Mouse (Mus musculus) MEL (cell line): ENCODE results near the gene Farsa. TPM values are rescaled to one million over a fixed set of nuclear protein-coding genes. Genes with fewer than 3 reads are reported as not detected.
A peak's percentile ranks its signal among the peaks of the same experiment; 100 is the strongest.

Source experiments
- DNase-seq: peaks from one replicate; pipeline ENCODE4 v3.0.0; 2011; ENCODE audit warnings: low read depth, low spot score
- H3K27ac ChIP-seq: 2 replicates; pipeline ENCODE4 v1.5.1; 2012; ENCODE audit warnings: low read depth, mild to moderate bottlenecking, control low read depth, low read length, moderate library complexity; ENCODE audit not compliant: control insufficient read depth
- H3K27me3 ChIP-seq, 2 experiments: fragments of 150-350 bp in 1 of 2; sonication (generic) in 1 of 2; 2 replicates each; pipeline ENCODE4 v1.6.1; 2012; ENCODE audit warnings: low read length in 2 of 2, mild to moderate bottlenecking in 2 of 2, improper control_type of control experiment in 1 of 2, moderate library complexity in 1 of 2; ENCODE audit not compliant: insufficient read depth in 2 of 2, control insufficient read depth in 1 of 2
- H3K36me3 ChIP-seq, 2 experiments: 2 replicates each; pipeline ENCODE4 v1.6.1; 2012 to 2014; ENCODE audit warnings: low read length in 2 of 2, improper control_type of control experiment in 1 of 2, inconsistent platforms in 1 of 2, mild to moderate bottlenecking in 1 of 2; ENCODE audit not compliant: insufficient read depth in 2 of 2, control insufficient read depth in 1 of 2
- H3K4me1 ChIP-seq, 2 experiments: fragments of 150-350 bp in 1 of 2; sonication (generic) in 1 of 2; 2 replicates each; pipeline ENCODE4 v1.6.1; 2012; ENCODE audit warnings: low read length in 2 of 2, improper control_type of control experiment in 1 of 2, mild to moderate bottlenecking in 1 of 2; ENCODE audit not compliant: insufficient read depth in 2 of 2, control insufficient read depth in 1 of 2
- H3K4me3 ChIP-seq, 2 experiments: fragments of 150-350 bp in 1 of 2; sonication (generic) in 1 of 2; 2 replicates each; pipeline ENCODE4 v1.5.1; 2012; ENCODE audit warnings: low read depth in 2 of 2, low read length in 2 of 2, mild to moderate bottlenecking in 2 of 2, moderate library complexity in 2 of 2, control low read depth in 1 of 2, improper control_type of control experiment in 1 of 2; ENCODE audit not compliant: control insufficient read depth in 1 of 2, insufficient read depth in 1 of 2
- H3K79me2 ChIP-seq: 2 replicates; pipeline ENCODE4 v1.6.1; 2012; ENCODE audit warnings: mild to moderate bottlenecking, low read length, moderate library complexity; ENCODE audit not compliant: control insufficient read depth, poor library complexity, insufficient read depth
- H3K9ac ChIP-seq: 2 replicates; pipeline ENCODE4 v1.6.1; 2012; ENCODE audit warnings: low read depth, mild to moderate bottlenecking, control low read depth, low read length, moderate library complexity; ENCODE audit not compliant: control insufficient read depth, poor library complexity, severe bottlenecking
- H3K9me3 ChIP-seq: fragments of 150-350 bp; sonication (generic); replicated peaks from 2 replicates; pipeline ENCODE4 v1.6.1; 2012; ENCODE audit warnings: mild to moderate bottlenecking, low read length, improper control_type of control experiment, moderate library complexity; ENCODE audit not compliant: insufficient read depth
- BHLHE40 ChIP-seq: IDR thresholded peaks from 2 replicates; pipeline ENCODE4 v1.6.1; 2012; ENCODE audit warnings: low read depth, mild to moderate bottlenecking, inconsistent platforms, low read length, improper control_type of control experiment, borderline replicate concordance
- CHD1 ChIP-seq: IDR thresholded peaks from 2 replicates; pipeline ENCODE4 v1.6.1; 2012; ENCODE audit warnings: low read depth, mild to moderate bottlenecking, inconsistent platforms, low read length, improper control_type of control experiment
- ELF1 ChIP-seq: IDR thresholded peaks from 2 replicates; pipeline ENCODE4 v1.6.1; 2014; ENCODE audit warnings: low read depth, mild to moderate bottlenecking, inconsistent platforms, low read length, improper control_type of control experiment, moderate library complexity
- EP300 ChIP-seq, 2 experiments: IDR thresholded peaks; 2 replicates each; pipeline ENCODE4 v1.6.1; 2011; ENCODE audit warnings: improper control_type of control experiment in 2 of 2, low read length in 2 of 2, low read depth in 1 of 2, mild to moderate bottlenecking in 1 of 2
- ETS1 ChIP-seq: IDR thresholded peaks from 2 replicates; pipeline ENCODE4 v1.6.1; 2012; ENCODE audit warnings: low read depth, mild to moderate bottlenecking, inconsistent platforms, low read length, improper control_type of control experiment, moderate library complexity
- GATA1 ChIP-seq: IDR thresholded peaks from 2 replicates; pipeline ENCODE4 v1.6.1; 2011; ENCODE audit warnings: low read depth, low read length, improper control_type of control experiment
- HCFC1 ChIP-seq: IDR thresholded peaks from 2 replicates; pipeline ENCODE4 v1.6.1; 2012; ENCODE audit warnings: low read depth, mild to moderate bottlenecking, inconsistent platforms, low read length, improper control_type of control experiment, moderate library complexity
- MAFK ChIP-seq: IDR thresholded peaks from 2 replicates; pipeline ENCODE4 v1.6.1; 2011; ENCODE audit warnings: low read depth, mild to moderate bottlenecking, low read length, improper control_type of control experiment, borderline replicate concordance
- MAZ ChIP-seq: IDR thresholded peaks from 2 replicates; pipeline ENCODE4 v1.6.1; 2012; ENCODE audit warnings: low read depth, mild to moderate bottlenecking, inconsistent platforms, low read length, improper control_type of control experiment
- MEF2A ChIP-seq: IDR thresholded peaks from 2 replicates; pipeline ENCODE4 v1.6.1; 2014; ENCODE audit warnings: low read depth, mild to moderate bottlenecking, inconsistent platforms, low read length, improper control_type of control experiment; ENCODE audit not compliant: poor library complexity, insufficient replicate concordance, severe bottlenecking; ENCODE audit errors: extremely low read depth
- MXI1 ChIP-seq: IDR thresholded peaks from 2 replicates; pipeline ENCODE4 v1.6.1; 2011; ENCODE audit warnings: mild to moderate bottlenecking, low read depth, low read length, improper control_type of control experiment
- NELFE ChIP-seq: IDR thresholded peaks from 2 replicates; pipeline ENCODE4 v1.6.1; 2011; ENCODE audit warnings: low read depth, low read length, improper control_type of control experiment
- POLR2A ChIP-seq, 2 experiments: IDR thresholded peaks; 2 replicates each; pipeline ENCODE4 v1.6.1; 2011 to 2012; ENCODE audit warnings: low read length in 2 of 2, mild to moderate bottlenecking in 2 of 2, control low read depth in 1 of 2, improper control_type of control experiment in 1 of 2, low read depth in 1 of 2, moderate library complexity in 1 of 2; ENCODE audit not compliant: control insufficient read depth in 1 of 2, insufficient read depth in 1 of 2, poor library complexity in 1 of 2
- POLR2AphosphoS2 ChIP-seq: IDR thresholded peaks from 2 replicates; pipeline ENCODE4 v1.6.1; 2011; ENCODE audit warnings: low read length, improper control_type of control experiment
- POLR2AphosphoS5 ChIP-seq: IDR thresholded peaks from 2 replicates; pipeline ENCODE4 v1.6.1; 2012; ENCODE audit warnings: low read depth, borderline replicate concordance, mild to moderate bottlenecking, inconsistent platforms, low read length, moderate library complexity, mixed read lengths
- RAD21 ChIP-seq: IDR thresholded peaks from 2 replicates; pipeline ENCODE4 v1.6.1; 2011; ENCODE audit warnings: mild to moderate bottlenecking, low read depth, low read length, improper control_type of control experiment
- RCOR1 ChIP-seq: IDR thresholded peaks from 2 replicates; pipeline ENCODE4 v1.6.1; 2012; ENCODE audit warnings: low read depth, mild to moderate bottlenecking, inconsistent platforms, low read length, improper control_type of control experiment
- SIN3A ChIP-seq: IDR thresholded peaks from 2 replicates; pipeline ENCODE4 v1.6.1; 2012; ENCODE audit warnings: low read length, improper control_type of control experiment, inconsistent platforms
- TAL1 ChIP-seq: IDR thresholded peaks from 2 replicates; pipeline ENCODE4 v1.6.1; 2012; ENCODE audit warnings: mild to moderate bottlenecking, inconsistent platforms, low read length, moderate library complexity, mixed read lengths
- TBP ChIP-seq: IDR thresholded peaks from 2 replicates; pipeline ENCODE4 v1.8.0; 2011; ENCODE audit warnings: low read depth, low read length, improper control_type of control experiment
- TCF12 ChIP-seq: IDR thresholded peaks from 2 replicates; pipeline ENCODE4 v1.6.1; 2014; ENCODE audit warnings: low read depth, mild to moderate bottlenecking, inconsistent platforms, low read length, improper control_type of control experiment, moderate library complexity
- UBTF ChIP-seq: IDR thresholded peaks from 2 replicates; pipeline ENCODE4 v1.6.1; 2012; ENCODE audit warnings: low read depth, mild to moderate bottlenecking, inconsistent platforms, low read length, improper control_type of control experiment, moderate library complexity, borderline replicate concordance; ENCODE audit not compliant: insufficient read depth
- ZC3H11A ChIP-seq: IDR thresholded peaks from 2 replicates; pipeline ENCODE4 v1.6.1; 2012; ENCODE audit warnings: low read depth, mild to moderate bottlenecking, inconsistent platforms, low read length, improper control_type of control experiment
- ZMIZ1 ChIP-seq: IDR thresholded peaks from 2 replicates; pipeline ENCODE4 v1.6.1; 2012; ENCODE audit warnings: low read depth, mild to moderate bottlenecking, inconsistent platforms, low read length, improper control_type of control experiment, moderate library complexity
- ZNF384 ChIP-seq: IDR thresholded peaks from 2 replicates; pipeline ENCODE4 v1.6.1; 2012; ENCODE audit warnings: low read depth, mild to moderate bottlenecking, inconsistent platforms, low read length, improper control_type of control experiment
- polyA plus RNA-seq, 2 experiments: library from polyadenylated mRNA; stranded (reverse) in 1 of 2; unstranded in 1 of 2; fragments of >175 nt in 1 of 2; fragments of >200 nt in 1 of 2; gene quantifications; 2 replicates each; pipeline versions ENCODE4 v1.2.1 to v1.2.4; 2012; ENCODE audit warnings: low replicate concordance in 2 of 2, low read depth in 1 of 2; ENCODE audit not compliant: insufficient read length in 2 of 2, insufficient read depth in 1 of 2, missing spikeins in 1 of 2
- total RNA-seq: library from RNA; depleted of rRNA; stranded (reverse); fragments of 300-350 nt; gene quantifications from 2 replicates; pipeline ENCODE4 v1.2.3, GENCODE M21; 2012

Farsa gene
- total and polyA plus RNA-seq, 3 experiments = 152 to 295 (median 245) TPM

DNA sequence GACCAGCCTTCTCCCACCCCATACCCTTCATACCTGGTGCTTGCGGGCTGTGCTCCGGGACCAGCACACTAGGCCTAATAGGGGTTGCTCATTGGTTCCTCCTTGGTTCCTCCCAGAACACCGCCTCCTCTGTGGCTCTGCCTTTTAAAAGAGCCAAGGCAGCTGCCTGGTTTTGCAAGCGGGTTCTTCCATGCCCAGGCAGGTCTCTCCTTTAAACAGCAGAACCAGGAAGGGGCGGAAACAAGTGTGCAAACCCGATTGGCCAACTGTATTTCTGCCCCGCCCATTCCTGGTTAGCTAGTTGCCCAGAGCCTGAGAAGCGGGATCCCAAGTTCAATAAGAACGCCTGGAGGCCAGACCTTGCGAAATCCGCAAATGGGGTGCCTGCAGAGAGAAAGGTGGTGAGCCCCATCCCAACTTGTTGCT is 36.9 kb downstream of the Farsa start, which contains the start of gene Gcdh:
TSS of gene Gcdh (minus strand) at position 213 of the 426 bp plus-strand sequence.
- H3K79me2 ChIP-seq = peaks cover 4% of the 10 kb centered on the region; the same call in 1 of the 2 replicates
- peak within 1 kb of the TSS; percentile 55 to 76 for H3K4me3 ChIP-seq
- H3K9me3 ChIP-seq = no peaks in the 10 kb centered on the region
- peaks cover 10 to 27% of the 10 kb centered on the region in 2 experiments for H3K4me1 ChIP-seq
- H3K9ac ChIP-seq = peak within 1 kb of the TSS; percentile 72
- peaks cover 0 to 18% of the 10 kb centered on the region in 2 experiments; a peak in 2 of 4 replicates for H3K36me3 ChIP-seq
- no peaks in the 10 kb centered on the region for H3K27me3 ChIP-seq
- TF ChIP-seq SIN3A (peak; percentile 100), HCFC1 (peak; percentile 84), TBP (peak; percentile 68), MXI1 (peak; percentile 75), ZMIZ1 (peak; percentile 55; the same call in 1 of the 2 replicates), BHLHE40 (no peak), UBTF (peak; percentile 73; the same call in 1 of the 2 replicates), RAD21 (no peak), NELFE (peak; percentile 71), MEF2A (no peak), CHD1 (no peak), ETS1 (0 out of 2 replicates have a peak, but pooled peaks have one; percentile 10), MAZ (no peak), ELF1 (peak; percentile 91), POLR2A (IDR thresholded peaks at IDR 0.05; ENCODE audit: control insufficient read depth in 1 of 2, insufficient read depth in 1 of 2, low read depth in 1 of 2, low read length in 2 of 2, poor library complexity in 1 of 2) (peak in 1 of 2 experiments; percentile 61; a peak in 2 of 4 replicates)
- peak within 1 kb of the TSS; percentile 24 for H3K27ac ChIP-seq
- DNase-seq = peak; percentile 98

DNA sequence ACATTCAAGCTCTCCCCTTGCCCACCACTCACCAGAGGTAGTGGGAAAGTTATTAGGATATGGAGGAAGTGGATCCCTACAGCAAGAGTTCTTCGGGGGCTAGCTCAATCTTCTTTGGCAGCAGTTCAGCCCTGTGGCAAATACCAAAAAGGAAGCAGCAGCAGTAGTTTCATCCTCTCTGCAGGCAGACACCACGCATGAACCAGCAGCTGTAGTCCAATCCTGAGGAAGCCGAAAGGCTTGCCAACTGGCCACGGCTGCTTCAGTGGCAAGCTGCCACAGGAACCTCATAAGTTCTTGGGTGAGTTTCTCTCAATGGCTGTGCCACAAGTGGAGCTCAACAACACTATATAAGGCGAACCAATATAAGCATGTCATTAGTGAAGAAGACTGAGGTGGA is 39.2 kb downstream of the Farsa start:
- TF ChIP-seq GATA1 (no peak), POLR2AphosphoS5 (no peak), MAFK (no peak), RCOR1 (no peak), UBTF (no peak), ZNF384 (no peak), POLR2AphosphoS2 (no peak), ETS1 (peak; percentile 46; the same call in 1 of the 2 replicates), HCFC1 (no peak), MAZ (no peak), BHLHE40 (no peak), TCF12 (no peak), POLR2A (IDR thresholded peaks at IDR 0.05; ENCODE audit: control insufficient read depth in 1 of 2, insufficient read depth in 1 of 2, low read depth in 1 of 2, low read length in 2 of 2, poor library complexity in 1 of 2) (no peak), ZC3H11A (no peak), NELFE (no peak), EP300 (IDR thresholded peaks at IDR 0.05; ENCODE audit: low read depth in 1 of 2, low read length in 2 of 2) (peak in 1 of 2 experiments; percentile 14; a peak in 2 of 4 replicates), SIN3A (0 out of 2 replicates have a peak, but pooled peaks have one; percentile 16), TAL1 (no peak)
- no peaks in the 10 kb centered on the region for H3K27me3 ChIP-seq
- DNase-seq = peak; percentile 73
- peaks cover 0 to 25% of the 10 kb centered on the region in 2 experiments; a peak in 2 of 4 replicates for H3K36me3 ChIP-seq
- peak overlapping the region; percentile 21 for H3K27ac ChIP-seq
- peak overlapping the region in 1 of 2 experiments; percentile 25; a peak in 1 of 4 replicates for H3K4me3 ChIP-seq
- peaks cover 21 to 39% of the 10 kb centered on the region in 2 experiments for H3K4me1 ChIP-seq
- H3K9ac ChIP-seq = no peak overlapping the region
- H3K79me2 ChIP-seq = peaks cover 4% of the 10 kb centered on the region; the same call in 1 of the 2 replicates
- no peaks in the 10 kb centered on the region for H3K9me3 ChIP-seq
